Mouse (Mus musculus) lung, postnatal 0 days (tissue): ENCODE results near the gene Ush1c. TPM values are rescaled to one million over a fixed set of nuclear protein-coding genes. Genes with fewer than 3 reads are reported as not detected.

Source experiments
- ATAC-seq: fragments of 200-750 bp; cut with Nextera tagmentation; 2 replicates; pipeline ENCODE4 v1.8.0; 2017; ENCODE audit warnings: moderate library complexity
- DNase-seq: peaks from one replicate; pipeline ENCODE4 v3.0.0-alpha.2; 2016; ENCODE audit warnings: low spot score
- H3K27ac ChIP-seq: fragments of 300-500 bp; sonication (generic); 2 replicates; pipeline ENCODE4 v1.5.1; 2014; ENCODE audit warnings: antibody characterized with exemption, mild to moderate bottlenecking, low read length, mixed read lengths
- H3K27me3 ChIP-seq: fragments of 300-500 bp; sonication (generic); replicated peaks from 2 replicates; pipeline ENCODE4 v1.6.1; 2014; ENCODE audit warnings: low read length, mixed read lengths; ENCODE audit not compliant: insufficient read depth
- H3K36me3 ChIP-seq: fragments of 300-500 bp; sonication (generic); 2 replicates; pipeline ENCODE4 v1.6.1; 2014; ENCODE audit warnings: low read length, mixed read lengths; ENCODE audit not compliant: insufficient read depth
- H3K4me1 ChIP-seq: fragments of 300-500 bp; sonication (generic); 2 replicates; pipeline ENCODE4 v1.6.1; 2014; ENCODE audit warnings: antibody characterized with exemption, low read depth, low read length, mixed read lengths; ENCODE audit not compliant: insufficient read depth
- H3K4me2 ChIP-seq: fragments of 300-500 bp; sonication (generic); replicated peaks from 2 replicates; pipeline ENCODE4 v1.6.1; 2014; ENCODE audit warnings: low read depth, mild to moderate bottlenecking, low read length, moderate library complexity, mixed read lengths
- H3K4me3 ChIP-seq: fragments of 300-500 bp; sonication (generic); 2 replicates; pipeline ENCODE4 v1.5.1; 2014; ENCODE audit warnings: low read depth, low read length
- H3K9ac ChIP-seq: fragments of 300-500 bp; sonication (generic); replicated peaks from 2 replicates; pipeline ENCODE4 v1.6.1; 2014; ENCODE audit warnings: low read depth, mild to moderate bottlenecking
- H3K9me3 ChIP-seq: fragments of 300-500 bp; sonication (generic); 2 replicates; pipeline ENCODE4 v1.6.1; 2016; ENCODE audit warnings: low read length, mixed read lengths
- CTCF ChIP-seq: IDR thresholded peaks from 2 replicates; pipeline ENCODE4 v1.5.1; 2016; ENCODE audit warnings: antibody characterized with exemption, mild to moderate bottlenecking
- EP300 ChIP-seq: IDR thresholded peaks from 2 replicates; pipeline ENCODE4 v1.6.1; 2016; ENCODE audit warnings: antibody characterized with exemption, mild to moderate bottlenecking, control low read depth
- WGBS: fragments of 180-500 bp; shearing (Covaris S2); extraction: QIAGEN DNeasy Blood & Tissue Kit; methylation state at CpG from one replicate; pipeline ENCODE4 v1.1.7; 2014; 5-methylcytosine and 5-hydroxymethylcytosine counted together
- polyA plus RNA-seq: library from polyadenylated mRNA; unstranded; fragments of >200 nt; fragmentation: Nextera tagmentation; extraction: Ambion mirVana; gene quantifications from 2 replicates; pipeline ENCODE4 v1.2.1, GENCODE M21; 2015

Ush1c gene
- polyA plus RNA-seq, 1 experiment from 2014 or later, result 0.13 TPM

- WGBS, result 59% methylated on average over 7 of the region's 7 CpGs
- Histone ChIP-seq H3K4me3 (no peak overlapping the region), H3K27ac (no peak overlapping the region), H3K36me3 (no peaks in the 10 kb centered on the region), H3K4me2 (no peak overlapping the region), H3K4me1 (no peaks in the 10 kb centered on the region), H3K9ac (no peak overlapping the region), H3K27me3 (no peaks in the 10 kb centered on the region), H3K9me3 (no peaks in the 10 kb centered on the region)
- no peak for TF ChIP-seq CTCF
- TF ChIP-seq EP300, result no peak
- ATAC-seq (no peak), DNase-seq (no peak)
These were observed 1.1 kb downstream of the Ush1c start for GRCm38 (mm10) chr7:46237192-46237591.

- Histone ChIP-seq H3K9ac (no peak overlapping the region), H3K27ac (no peak overlapping the region)
- DNase-seq, result no peak
These were observed 1.9 kb downstream of the Ush1c start for GRCm38 (mm10) chr7:46236363-46236762.

GRCm38 (mm10) chr7:46235948-46236347, 2.4 kb downstream of the Ush1c start:
- no peak overlapping the region for H3K9ac ChIP-seq
- ATAC-seq (no peak), DNase-seq (no peak)
- no peaks in the 10 kb centered on the region for H3K27me3 ChIP-seq
- no peaks in the 10 kb centered on the region for H3K9me3 ChIP-seq
- no peak overlapping the region for H3K27ac ChIP-seq
- no peak for TF ChIP-seq EP300
- H3K4me3 ChIP-seq, result no peak overlapping the region
- H3K4me1 ChIP-seq, result no peaks in the 10 kb centered on the region
- WGBS, result 41% methylated on average over 16 of the region's 18 CpGs
- no peak overlapping the region for H3K4me2 ChIP-seq
- no peaks in the 10 kb centered on the region for H3K36me3 ChIP-seq

More at GRCm38 (mm10) chr7:46236363-46236762, 1.9 kb downstream of the Ush1c start:
- Histone ChIP-seq H3K4me1 (no peaks in the 10 kb centered on the region), H3K4me2 (no peak overlapping the region), H3K4me3 (no peak overlapping the region), H3K27me3 (no peaks in the 10 kb centered on the region), H3K9me3 (no peaks in the 10 kb centered on the region), H3K36me3 (no peaks in the 10 kb centered on the region)
- 71% methylated on average over 15 of the region's 15 CpGs for WGBS
- TF ChIP-seq EP300, result no peak
- no peak for TF ChIP-seq CTCF
- no peak for ATAC-seq

GRCm38 (mm10) chr7:46226936-46227335, 11.4 kb downstream of the Ush1c start:
- no peaks in the 10 kb centered on the region for H3K4me1 ChIP-seq
- DNase-seq, result peak; percentile 9
- H3K4me2 ChIP-seq, result no peak overlapping the region
- 53% methylated on average over 4 of the region's 4 CpGs for WGBS
- no peaks in the 10 kb centered on the region for H3K27me3 ChIP-seq
- no peak overlapping the region for H3K9ac ChIP-seq
- ATAC-seq, result peak; percentile 19; the same call in 1 of the 2 replicates
- H3K27ac ChIP-seq, result no peak overlapping the region
- TF ChIP-seq CTCF, result no peak
- no peak for TF ChIP-seq EP300
- no peaks in the 10 kb centered on the region for H3K36me3 ChIP-seq
- no peaks in the 10 kb centered on the region for H3K9me3 ChIP-seq
- H3K4me3 ChIP-seq, result no peak overlapping the region

- Histone ChIP-seq H3K9ac (no peak overlapping the region), H3K27me3 (no peaks in the 10 kb centered on the region), H3K27ac (no peak overlapping the region), H3K4me2 (no peak overlapping the region), H3K36me3 (no peaks in the 10 kb centered on the region), H3K9me3 (no peaks in the 10 kb centered on the region), H3K4me1 (no peaks in the 10 kb centered on the region), H3K4me3 (no peak overlapping the region)
- no peak for ATAC-seq
- DNase-seq, result peak; percentile 34
- 20% methylated on average over 7 of the region's 7 CpGs for WGBS
- no peak for TF ChIP-seq EP300
- peak; percentile 76 for TF ChIP-seq CTCF
These were observed 12.1 kb downstream of the Ush1c start for GRCm38 (mm10) chr7:46226253-46226652.

GRCm38 (mm10) chr7:46220591-46221129, 17.6 kb downstream of the Ush1c start:
- Histone ChIP-seq H3K4me3 (no peak overlapping the region), H3K9me3 (no peaks in the 10 kb centered on the region), H3K4me1 (no peaks in the 10 kb centered on the region), H3K36me3 (no peaks in the 10 kb centered on the region), H3K4me2 (no peak overlapping the region), H3K27ac (no peak overlapping the region), H3K9ac (no peak overlapping the region), H3K27me3 (no peaks in the 10 kb centered on the region)
- ATAC-seq (no peak), DNase-seq (no peak)
- no peak for TF ChIP-seq EP300
- TF ChIP-seq CTCF, result no peak
- 54% methylated on average over 8 of the region's 8 CpGs for WGBS

GRCm38 (mm10) chr7:46218415-46218814, 19.9 kb downstream of the Ush1c start:
- ATAC-seq (no peak; the same call in 1 of the 2 replicates), DNase-seq (peak; percentile 6)
- TF ChIP-seq CTCF, result no peak

More at GRCm38 (mm10) chr7:46218415-46218814, 19.9 kb downstream of the Ush1c start:
- Histone ChIP-seq H3K27me3 (no peaks in the 10 kb centered on the region), H3K4me3 (no peak overlapping the region), H3K9ac (no peak overlapping the region), H3K9me3 (no peaks in the 10 kb centered on the region), H3K36me3 (no peaks in the 10 kb centered on the region), H3K4me1 (no peaks in the 10 kb centered on the region), H3K27ac (no peak overlapping the region), H3K4me2 (no peak overlapping the region)
- WGBS, result 7% methylated on average over 11 of the region's 11 CpGs
